Comparison of ENCODE assay signal across 8 mouse cellular contexts in the genomic region with DNA sequence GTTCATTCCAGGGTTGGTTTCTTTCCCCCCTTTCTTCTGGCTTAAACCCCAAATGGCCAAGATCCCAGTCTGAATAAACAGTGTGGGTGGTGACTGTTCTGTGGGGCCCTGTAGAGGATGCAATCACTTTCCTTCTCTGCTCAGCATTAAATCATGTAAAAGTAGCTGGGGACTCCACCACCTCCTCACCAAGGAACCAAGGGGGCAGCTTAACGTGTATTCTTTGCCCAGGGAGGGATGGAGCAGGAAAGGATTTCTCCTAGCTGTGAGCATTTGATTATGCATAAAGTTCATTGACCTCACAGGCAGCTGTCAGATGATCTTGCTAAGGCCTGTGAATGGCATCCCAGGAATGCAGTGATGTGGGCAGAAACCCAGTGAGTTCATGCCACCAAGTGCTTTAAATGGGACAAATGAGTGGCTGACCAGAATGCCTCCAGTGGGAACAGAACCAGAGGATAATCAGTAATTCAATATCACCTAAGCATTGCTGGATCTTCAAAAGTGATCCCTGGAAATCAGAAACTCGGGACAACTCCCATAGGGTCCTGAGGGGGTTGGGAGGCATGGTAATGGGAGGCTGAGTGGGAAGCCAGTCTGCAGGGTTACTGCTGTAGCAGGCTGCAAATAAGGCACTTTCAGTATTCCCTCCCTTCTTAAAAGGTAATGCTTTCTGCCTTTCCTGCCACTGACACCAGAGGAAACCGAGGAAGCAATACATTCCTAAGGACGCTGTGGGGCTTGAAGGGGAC.
DNase-seq lines count a peak whose midpoint lies in the region; ATAC-seq and TF ChIP-seq lines count a peak whose summit lies in the region.

No protein-coding gene starts in this region.

- H3K9ac ChIP-seq in heart, embryonic 16.5 days (ENCODE audit: low read length), result peak overlapping the region; percentile 49
- no peak overlapping the region for H3K9ac ChIP-seq in kidney, postnatal 0 days (ENCODE audit: low read depth, low read length)
- H3K9ac ChIP-seq in midbrain, embryonic 15.5 days, result no peak overlapping the region

- WGBS in heart, embryonic 16.5 days, result 13% methylated on average over 4 of the region's 4 CpGs
- 18% methylated on average over 4 of the region's 4 CpGs for WGBS in kidney, postnatal 0 days
- 24% methylated on average over 4 of the region's 4 CpGs for WGBS in midbrain, embryonic 15.5 days

- TF ChIP-seq POLR2A in embryonic fibroblast, embryonic 13.5 days (IDR thresholded peaks at IDR 0.05; ENCODE audit: low read depth, low read length), result no peak

- no peaks in the 10 kb centered on the region for H3K36me3 ChIP-seq in heart, embryonic 16.5 days (ENCODE audit: control insufficient read depth, insufficient read depth)
- H3K36me3 ChIP-seq in kidney, postnatal 0 days (ENCODE audit: insufficient read depth, low read length), result no peaks in the 10 kb centered on the region
- no peaks in the 10 kb centered on the region for H3K36me3 ChIP-seq in midbrain, embryonic 15.5 days (replicated peaks)

- peak overlapping the region; percentile 79 for H3K27ac ChIP-seq in embryonic fibroblast, embryonic 13.5 days (ENCODE audit: insufficient read depth, low read length)
- H3K27ac ChIP-seq in heart, embryonic 16.5 days (ENCODE audit: low read length), result peak overlapping the region; percentile 79
- peak overlapping the region; percentile 83 for H3K27ac ChIP-seq in kidney, postnatal 0 days
- H3K27ac ChIP-seq in midbrain, embryonic 15.5 days, result peak overlapping the region; percentile 54; the same call in 1 of the 2 replicates

- no peak for TF ChIP-seq CTCF in embryonic fibroblast, embryonic 13.5 days (IDR thresholded peaks at IDR 0.05; ENCODE audit: borderline replicate concordance, insufficient read depth, low read length)
- no peak for TF ChIP-seq CTCF in kidney, postnatal 0 days (IDR thresholded peaks at IDR 0.05; ENCODE audit: low read depth)

- peak overlapping the region; percentile 23 for H3K4me2 ChIP-seq in heart, embryonic 16.5 days (ENCODE audit: low read depth, low read length)
- H3K4me2 ChIP-seq in kidney, postnatal 0 days (ENCODE audit: low read length), result peak overlapping the region; percentile 4; the same call in 1 of the 2 replicates
- no peak overlapping the region for H3K4me2 ChIP-seq in midbrain, embryonic 15.5 days

- peak; percentile 32 for DNase-seq in adrenal gland, postnatal 14 days
- DNase-seq in adrenal gland, postnatal 25 days, result no peak
- peak; percentile 82 for DNase-seq in kidney, postnatal 0 days (ENCODE audit: low spot score)
- no peak for DNase-seq in spleen, adult 18-20 months

- H3K4me1 ChIP-seq in embryonic fibroblast, embryonic 13.5 days (ENCODE audit: control insufficient read depth, insufficient read depth, low read length), result peaks cover 17% of the 10 kb centered on the region
- H3K4me1 ChIP-seq in heart, embryonic 16.5 days (ENCODE audit: control insufficient read depth, insufficient read depth, low read length), result peaks cover 38% of the 10 kb centered on the region
- H3K4me1 ChIP-seq in kidney, postnatal 0 days (replicated peaks; ENCODE audit: insufficient read depth, low read length), result peaks cover 31% of the 10 kb centered on the region
- H3K4me1 ChIP-seq in midbrain, embryonic 15.5 days, result peaks cover 13% of the 10 kb centered on the region

- peak; percentile 61 for ATAC-seq in heart, embryonic 16.5 days (replicated peaks; ENCODE audit: extremely low read depth, insufficient read depth, low FRiP score)
- ATAC-seq in kidney, postnatal 0 days (replicated peaks; ENCODE audit: low FRiP score, low read depth), result peak; percentile 68
- peak; percentile 23; the same call in 1 of the 2 replicates for ATAC-seq in midbrain, embryonic 15.5 days (replicated peaks)
- no peak for ATAC-seq in activated CD4-positive, CD25-positive, alpha-beta regulatory T cell, adult 4 months

- no peaks in the 10 kb centered on the region for H3K27me3 ChIP-seq in heart, embryonic 16.5 days (ENCODE audit: control insufficient read depth, insufficient read depth, low read length)
- no peaks in the 10 kb centered on the region for H3K27me3 ChIP-seq in kidney, postnatal 0 days (ENCODE audit: insufficient read depth, low read length)
- no peaks in the 10 kb centered on the region for H3K27me3 ChIP-seq in midbrain, embryonic 15.5 days (replicated peaks)

- H3K9me3 ChIP-seq in heart, embryonic 16.5 days (replicated peaks; ENCODE audit: control insufficient read depth, low read length), result no peaks in the 10 kb centered on the region
- H3K9me3 ChIP-seq in kidney, postnatal 0 days (replicated peaks; ENCODE audit: low read length), result no peaks in the 10 kb centered on the region
- no peaks in the 10 kb centered on the region for H3K9me3 ChIP-seq in midbrain, embryonic 15.5 days

- H3K4me3 ChIP-seq in embryonic fibroblast, embryonic 13.5 days (ENCODE audit: insufficient read depth, low read length), result no peak overlapping the region
- H3K4me3 ChIP-seq in heart, embryonic 16.5 days (ENCODE audit: low read length), result no peak overlapping the region
- no peak overlapping the region for H3K4me3 ChIP-seq in kidney, postnatal 0 days (replicated peaks; ENCODE audit: low read depth, low read length)
- H3K4me3 ChIP-seq in midbrain, embryonic 15.5 days, result no peak overlapping the region

Comparison
In these comparisons a context has a peak if more than half of its experiments do, and no peak if none do; other contexts are left out.
1. DNase-seq: peak in adrenal gland, postnatal 14 days (single experiment) and kidney, postnatal 0 days (single experiment); none in adrenal gland, postnatal 25 days (single experiment) and spleen, adult 18-20 months (0 of 2).
2. Peak in every context shown above with its lines, with median percentiles within 50 percentile points of each other: H3K27ac ChIP-seq.